In the genomic region with DNA sequence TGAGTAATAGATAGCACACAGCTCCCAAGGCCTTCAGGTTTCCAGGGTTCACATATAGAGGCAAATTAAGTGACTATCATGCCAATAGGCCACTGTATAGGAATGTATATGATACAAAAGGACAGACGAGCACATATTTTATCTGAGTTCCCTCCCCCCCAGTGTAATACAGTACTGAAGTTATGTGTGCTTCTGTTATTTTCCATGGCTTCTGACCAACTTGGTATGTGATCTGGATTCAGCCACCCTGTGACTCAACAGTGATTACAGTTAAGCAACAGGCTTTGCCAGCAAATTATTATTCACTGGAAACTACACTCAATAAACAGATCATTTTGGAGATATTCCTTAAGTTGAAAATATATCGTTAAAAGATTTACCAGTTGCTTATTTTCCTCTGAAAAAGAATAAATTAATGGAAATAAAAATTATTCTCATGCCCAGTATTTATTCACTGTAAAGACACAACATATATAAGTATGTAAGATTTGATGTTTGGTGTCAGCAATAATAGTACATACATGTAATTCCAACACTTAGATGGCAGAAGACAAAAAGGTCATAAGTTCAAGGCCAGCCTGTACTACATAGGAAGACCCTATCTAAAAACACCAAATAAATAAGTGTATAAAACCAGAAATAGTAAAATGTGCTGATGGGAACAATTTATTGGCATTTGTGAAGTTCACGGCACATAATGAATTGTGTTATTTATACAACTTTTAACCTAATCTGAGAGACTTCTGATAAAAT, we compare ENCODE assay signal across 19 mouse cellular contexts.
DNase-seq lines count a peak whose midpoint lies in the region; ATAC-seq and TF ChIP-seq lines count a peak whose summit lies in the region.
"Had no signal": no experiment of that assay in that cellular context is flagged by ENCODE, and none has a peak within 500 bp of the region (broad histone marks: within the 10 kb centered on the region; RNA-seq: fewer than 3 reads in every experiment).

No protein-coding gene starts in this region.

- no peaks in the 10 kb centered on the region for H3K36me3 ChIP-seq in lung, embryonic 14.5 days (ENCODE audit: insufficient read depth)
- no peaks in the 10 kb centered on the region for H3K36me3 ChIP-seq in forebrain, embryonic 13.5 days (ENCODE audit: poor library complexity, severe bottlenecking)
- H3K36me3 ChIP-seq: hindbrain, embryonic 12.5 days; neural tube, embryonic 13.5 days had no signal

- H3K27me3 ChIP-seq in lung, embryonic 14.5 days (ENCODE audit: insufficient read depth, low read length) = no peaks in the 10 kb centered on the region
- no peaks in the 10 kb centered on the region for H3K27me3 ChIP-seq in forebrain, embryonic 13.5 days
- H3K27me3 ChIP-seq: CH12.LX; hindbrain, embryonic 12.5 days; neural tube, embryonic 13.5 days had no signal

- H3K9ac ChIP-seq in lung, embryonic 14.5 days = no peak overlapping the region
- H3K9ac ChIP-seq in forebrain, embryonic 13.5 days = no peak overlapping the region
- H3K9ac ChIP-seq: hindbrain, embryonic 12.5 days; neural tube, embryonic 13.5 days had no signal

- no peaks in the 10 kb centered on the region for H3K9me3 ChIP-seq in lung, embryonic 14.5 days (ENCODE audit: low read depth, low read length)
- H3K9me3 ChIP-seq in forebrain, embryonic 13.5 days (replicated peaks) = no peaks in the 10 kb centered on the region
- H3K9me3 ChIP-seq: hindbrain, embryonic 12.5 days; neural tube, embryonic 13.5 days had no signal

- no peak overlapping the region for H3K4me3 ChIP-seq in lung, embryonic 14.5 days (ENCODE audit: low read depth, low read length)
- no peak overlapping the region for H3K4me3 ChIP-seq in lung, adult 2 months (replicated peaks; ENCODE audit: extremely low read depth, low read depth, low read length)
- no peak overlapping the region for H3K4me3 ChIP-seq in forebrain, embryonic 13.5 days
- H3K4me3 ChIP-seq: gastrocnemius, adult 2 months; heart, adult 2 months; hindbrain, embryonic 12.5 days; neural tube, embryonic 13.5 days had no signal

- no peaks in the 10 kb centered on the region for H3K4me1 ChIP-seq in lung, embryonic 14.5 days (ENCODE audit: insufficient read depth)
- no peaks in the 10 kb centered on the region for H3K4me1 ChIP-seq in lung, adult 2 months (ENCODE audit: control insufficient read depth, insufficient read depth, low read length)
- H3K4me1 ChIP-seq in forebrain, embryonic 13.5 days = peaks cover 9% of the 10 kb centered on the region; the same call in 1 of the 2 replicates
- H3K4me1 ChIP-seq: neural tube, embryonic 13.5 days had no signal

- 56% methylated on average over 3 of the region's 3 CpGs for WGBS in lung, embryonic 14.5 days
- WGBS in lung, adult 2 months = 67% methylated on average over 3 of the region's 3 CpGs
- WGBS in forebrain, embryonic 13.5 days = 75% methylated on average over 3 of the region's 3 CpGs

- peak; percentile 80; the same call in 1 of the 2 replicates for ATAC-seq in lung, embryonic 14.5 days (ENCODE audit: insufficient read depth)
- peak; percentile 25 for ATAC-seq in forebrain, embryonic 13.5 days
- ATAC-seq: activated CD4-positive, CD25-positive, alpha-beta regulatory T cell, adult 4 months; intestine, postnatal 0 days had no signal

- no peak overlapping the region for H3K27ac ChIP-seq in lung, embryonic 14.5 days (ENCODE audit: low read depth)
- no peak overlapping the region for H3K27ac ChIP-seq in forebrain, embryonic 13.5 days
- H3K27ac ChIP-seq: gastrocnemius, adult 2 months; heart, adult 2 months; hindbrain, embryonic 12.5 days; kidney, postnatal 0 days; neural tube, embryonic 13.5 days had no signal

- no peak for TF ChIP-seq CTCF in lung, embryonic 14.5 days (IDR thresholded peaks at IDR 0.05; ENCODE audit: low read depth)
- TF ChIP-seq CTCF in lung, adult 2 months (IDR thresholded peaks at IDR 0.05; ENCODE audit: insufficient read depth, low read length) = no peak

- DNase-seq in lung, embryonic 14.5 days = peak; percentile 72
- no peak for DNase-seq in lung, adult 2 months
- peak; percentile 88 for DNase-seq in 3T3-L1 (ENCODE audit: low read depth, low spot score)
- DNase-seq in NIH3T3 (ENCODE audit: low read depth) = peak; percentile 58
- DNase-seq in embryo, embryonic 10.5 days (ENCODE audit: low spot score) = no peak
- no peak for DNase-seq in left cerebral cortex, adult 8-10 months (ENCODE audit: low spot score in 2 of 2)
- DNase-seq: cerebellum, adult 9-11 months; gastrocnemius, adult 2 months; heart, adult 2 months; liver; lung, postnatal 14 days; thymus, adult 2 months had no signal

- H3K4me2 ChIP-seq in lung, embryonic 14.5 days = no peak overlapping the region
- no peak overlapping the region for H3K4me2 ChIP-seq in forebrain, embryonic 13.5 days
- H3K4me2 ChIP-seq: hindbrain, embryonic 12.5 days; neural tube, embryonic 13.5 days had no signal

- no peak for TF ChIP-seq POLR2A in lung, adult 2 months (IDR thresholded peaks at IDR 0.05; ENCODE audit: borderline replicate concordance, extremely low read depth, low read depth, low read length)

Comparison
In these comparisons a context has a peak if more than half of its experiments do, and no peak if none do; other contexts are left out.
1. DNase-seq: peak in lung, embryonic 14.5 days (single experiment), 3T3-L1 (single experiment) and NIH3T3 (single experiment); none in lung, adult 2 months (single experiment), embryo, embryonic 10.5 days (single experiment) and left cerebral cortex, adult 8-10 months (0 of 2).